Mouse (Mus musculus): Measurements from ENCODE around the gene Tmem214.

Gene Tmem214

DNA sequence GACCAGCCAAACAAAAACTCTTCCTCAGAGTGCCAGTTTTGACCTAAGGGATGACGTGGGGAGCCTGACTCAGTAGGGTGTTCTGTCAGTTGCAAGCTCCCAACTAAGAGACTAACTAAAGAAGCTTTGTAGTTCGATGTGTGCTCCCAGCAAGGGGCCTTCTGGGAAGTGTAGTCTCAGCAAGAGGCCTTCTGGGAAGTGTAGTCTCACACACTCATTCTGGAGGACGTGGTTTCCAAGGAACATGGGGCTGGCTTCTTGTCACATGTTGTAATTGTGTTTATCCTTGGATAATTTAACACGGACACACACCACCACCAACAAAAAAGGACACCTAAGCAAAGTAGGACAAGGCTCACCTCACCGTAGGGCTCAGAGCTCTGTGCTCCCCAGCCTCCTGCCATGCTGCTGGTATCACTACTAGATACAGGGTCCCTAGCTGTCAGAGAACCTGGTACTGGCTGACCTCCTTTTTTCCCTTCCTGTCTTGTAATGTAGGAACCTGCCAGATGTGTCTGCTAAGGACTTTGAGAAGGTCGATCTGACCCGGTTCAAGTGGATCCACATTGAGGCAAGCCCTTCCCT, 60.2 kb downstream of the Tmem214 start:
- H3K36me3 ChIP-seq (ENCODE audit: control insufficient read depth, insufficient read depth, low read length, poor library complexity, severe bottlenecking) = no peaks in the 10 kb centered on the region
- H3K27me3 ChIP-seq (ENCODE audit: control insufficient read depth, insufficient read depth, low read length, poor library complexity, severe bottlenecking) = no peaks in the 10 kb centered on the region
- DNase-seq (ENCODE audit: low read depth, low spot score) = no peak
